Mouse (Mus musculus) layer of hippocampus, adult 8-10 months (tissue): ENCODE results near the gene Tlk1. TPM values are rescaled to one million over a fixed set of nuclear protein-coding genes. Genes with fewer than 3 reads are reported as not detected.
"Not testable (repeated sequence)": the region's sequence is repeated elsewhere in the genome, so short reads cannot be mapped to it uniquely, and the experiment has no call there.

Source experiments
- DNase-seq, 2 experiments: peaks; one replicate each; pipeline ENCODE4 v3.0.0; 2022; ENCODE audit warnings: low spot score in 2 of 2
- total RNA-seq, 4 experiments: library from RNA; stranded (reverse); gene quantifications; 2 replicates each; pipeline ENCODE4 v1.2.4; 2022

The Tlk1 gene
- total RNA-seq, 4 experiments from 2014 or later = 68.5 to 79.4 (median 77.8) TPM

DNA sequence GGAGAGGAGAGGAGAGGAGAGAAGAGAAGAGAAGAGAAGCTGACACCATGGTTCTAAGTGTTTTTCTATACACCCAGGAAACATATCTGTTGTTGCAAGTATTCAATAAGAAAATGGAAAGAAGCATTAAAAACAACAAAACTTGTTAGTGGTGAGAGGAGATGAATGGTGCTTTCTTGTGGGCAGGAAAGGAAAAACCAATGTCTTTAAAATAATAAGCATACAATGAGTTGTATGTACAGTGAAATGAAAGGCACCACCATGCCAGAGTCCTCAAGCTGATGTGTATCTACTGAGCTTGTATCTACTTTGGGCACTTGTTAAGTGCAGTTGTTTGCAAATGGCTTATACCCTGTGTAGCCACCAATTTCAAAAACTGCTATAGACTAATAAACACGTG is 7.7 kb upstream of the Tlk1 start:
- DNase-seq = no peak

DNA sequence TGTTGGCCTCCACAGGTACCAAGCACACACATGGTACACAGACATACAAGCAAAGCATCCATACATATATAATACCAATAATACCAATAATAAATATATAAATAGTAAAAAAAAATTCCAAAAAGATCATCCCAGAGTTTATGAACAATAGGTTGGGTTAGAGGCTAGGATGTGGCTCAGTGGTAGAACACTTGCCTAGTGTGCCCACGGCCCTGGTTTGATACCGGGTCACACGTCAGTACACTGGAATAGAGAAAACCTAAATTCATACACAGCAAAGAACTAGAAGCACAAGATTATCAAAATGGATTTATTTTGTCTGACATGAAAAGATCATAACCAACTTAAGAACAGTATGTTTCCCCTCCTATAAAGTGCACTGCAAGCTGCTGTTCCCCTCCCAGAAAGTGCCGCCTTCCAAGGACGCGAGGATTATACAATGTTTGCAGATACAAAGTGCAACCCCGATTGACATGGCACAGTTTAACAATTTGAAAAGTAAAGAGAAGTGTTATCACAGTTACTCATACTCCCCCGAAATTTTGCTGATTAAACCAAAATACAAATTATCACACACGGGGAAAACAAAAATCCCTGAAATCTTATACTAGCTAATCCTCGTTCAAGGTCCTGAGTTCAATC is 6.3 kb upstream of the Tlk1 start:
- DNase-seq = no peak

DNA sequence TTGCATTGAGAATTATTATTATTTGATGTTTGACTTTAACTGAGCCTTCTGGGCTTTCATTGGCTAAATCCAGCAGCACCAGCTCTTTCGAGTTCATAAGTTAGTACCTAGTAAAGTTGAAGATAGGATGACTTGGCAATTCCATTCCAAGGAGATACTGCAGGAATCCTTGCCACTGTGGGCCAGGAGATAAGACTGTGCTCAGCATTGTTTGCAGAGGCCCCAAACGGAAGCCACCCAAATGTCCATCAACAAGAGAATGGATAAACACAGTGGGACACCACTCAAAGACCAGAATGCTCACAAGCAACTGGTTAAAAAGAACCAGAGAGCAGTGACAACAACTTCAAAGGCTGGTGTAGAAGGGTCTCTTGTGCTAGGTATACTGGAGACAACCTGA is 5.2 kb upstream of the Tlk1 start:
- no peak for DNase-seq

DNA sequence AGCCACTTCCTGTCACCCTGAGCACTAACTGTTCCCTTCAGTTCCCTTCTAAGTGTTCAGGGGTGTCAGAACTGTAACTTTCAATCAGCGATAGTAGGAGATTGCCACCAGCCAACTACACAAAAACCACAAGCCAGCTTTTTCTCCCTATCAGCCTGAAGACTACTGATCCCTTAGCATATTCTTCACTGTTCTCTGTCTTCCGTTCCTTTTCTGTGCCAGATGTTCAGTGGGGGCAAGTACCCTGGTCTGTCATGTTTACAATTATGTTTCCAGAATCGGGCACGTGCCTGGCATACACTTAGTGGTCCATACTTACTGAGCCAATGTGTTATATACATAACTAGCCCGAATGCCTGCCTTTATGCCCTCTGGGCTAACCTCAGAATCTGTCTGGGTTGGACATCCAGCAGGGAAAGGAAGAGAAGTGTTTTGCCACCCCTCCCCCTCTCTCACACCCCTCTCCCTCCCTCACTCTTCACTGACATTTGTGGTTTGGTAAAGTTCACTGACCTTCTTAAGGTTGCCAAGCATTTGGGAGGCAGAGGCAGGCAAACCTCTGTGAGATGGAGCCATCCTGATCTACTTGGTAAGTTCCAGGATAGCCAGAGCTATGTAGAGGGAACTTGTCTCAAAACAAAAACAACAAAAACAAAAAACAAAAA is 4.5 kb upstream of the Tlk1 start:
- DNase-seq = no peak

DNA sequence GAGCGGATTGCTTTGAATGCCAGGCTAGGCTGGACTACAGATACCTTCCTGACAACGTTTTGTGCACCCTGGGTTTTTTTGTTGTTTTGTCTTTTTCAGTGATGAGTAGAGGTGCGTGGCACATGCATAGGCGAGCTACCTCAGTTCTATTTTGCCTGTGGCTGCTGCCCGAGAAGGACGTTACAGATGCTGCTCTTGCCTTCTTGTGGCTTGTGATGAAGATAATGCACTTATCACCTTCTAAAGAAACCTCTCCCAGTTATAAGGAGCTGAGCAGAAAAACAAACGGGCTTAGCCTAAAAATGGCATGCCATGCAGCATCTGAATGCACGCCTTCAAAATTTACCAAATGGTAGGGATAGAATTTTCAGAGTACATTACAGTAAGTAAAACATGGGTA is 2.3 kb upstream of the Tlk1 start:
- no peak for DNase-seq

DNA sequence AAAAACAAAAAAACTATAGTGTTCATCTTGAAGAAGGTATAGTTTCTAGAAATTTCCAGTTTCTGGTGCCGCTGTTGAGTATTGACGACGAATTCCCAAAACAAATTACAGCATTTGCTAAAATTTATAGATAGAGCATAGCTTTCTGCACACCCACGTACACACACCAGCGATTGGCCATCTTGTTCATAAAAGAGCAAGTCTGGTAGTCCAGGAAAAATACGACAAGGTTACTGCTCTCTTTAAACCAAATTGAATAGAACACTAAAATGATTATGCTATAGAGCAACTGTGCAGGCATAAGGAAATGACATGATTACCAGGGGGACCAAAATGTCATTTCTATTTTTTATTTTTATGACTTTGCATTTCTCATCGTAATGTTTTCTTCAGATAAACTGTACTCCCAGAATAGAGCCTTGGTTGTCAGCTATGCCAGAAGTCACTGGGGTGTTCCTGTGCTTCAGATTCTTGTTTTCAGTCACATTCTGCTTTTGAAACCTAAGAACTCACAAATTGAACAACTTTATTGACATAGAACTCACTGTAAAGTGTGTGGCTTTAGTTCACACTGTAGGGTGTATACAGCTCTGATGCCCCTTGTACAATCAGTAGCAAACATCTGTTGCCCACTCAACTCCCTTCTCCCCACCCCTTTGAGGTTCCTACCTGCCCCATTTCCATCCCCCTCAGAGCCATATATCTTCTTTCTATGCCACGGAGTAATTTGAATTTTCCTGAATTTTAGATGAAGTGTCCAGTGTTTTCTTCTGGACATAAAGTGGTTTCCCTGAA is 1.1 kb upstream of the Tlk1 start:
- DNase-seq = no peak

DNA sequence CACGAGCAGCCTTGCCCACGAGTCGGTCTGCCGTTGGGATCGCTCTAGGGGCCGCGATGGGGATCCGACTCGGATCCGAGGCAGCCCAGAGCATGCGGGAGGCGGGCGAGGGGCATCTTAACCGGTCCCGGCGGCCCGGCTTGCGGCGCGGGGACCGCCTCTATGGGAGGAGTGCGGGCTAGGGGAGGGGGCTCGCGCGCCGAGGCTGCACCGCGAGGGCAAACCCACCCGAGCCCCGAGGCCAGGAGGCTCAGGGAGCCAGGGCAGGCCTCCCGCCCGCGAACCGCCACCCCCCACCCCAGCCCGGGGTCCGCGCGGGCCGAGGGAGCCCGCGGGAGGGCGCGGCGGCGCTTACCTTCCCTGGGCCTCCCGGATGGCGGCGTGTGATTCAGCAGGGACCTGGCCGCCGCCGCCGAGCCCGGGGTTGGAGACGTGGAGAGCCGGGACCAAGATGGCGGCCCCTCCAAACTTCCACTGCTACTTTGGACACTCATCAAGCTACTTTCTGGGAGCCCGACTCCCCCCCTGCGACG is 624 bp downstream of the Tlk1 start:
- DNase-seq = peak in 1 of 2 experiments; percentile 47

DNA sequence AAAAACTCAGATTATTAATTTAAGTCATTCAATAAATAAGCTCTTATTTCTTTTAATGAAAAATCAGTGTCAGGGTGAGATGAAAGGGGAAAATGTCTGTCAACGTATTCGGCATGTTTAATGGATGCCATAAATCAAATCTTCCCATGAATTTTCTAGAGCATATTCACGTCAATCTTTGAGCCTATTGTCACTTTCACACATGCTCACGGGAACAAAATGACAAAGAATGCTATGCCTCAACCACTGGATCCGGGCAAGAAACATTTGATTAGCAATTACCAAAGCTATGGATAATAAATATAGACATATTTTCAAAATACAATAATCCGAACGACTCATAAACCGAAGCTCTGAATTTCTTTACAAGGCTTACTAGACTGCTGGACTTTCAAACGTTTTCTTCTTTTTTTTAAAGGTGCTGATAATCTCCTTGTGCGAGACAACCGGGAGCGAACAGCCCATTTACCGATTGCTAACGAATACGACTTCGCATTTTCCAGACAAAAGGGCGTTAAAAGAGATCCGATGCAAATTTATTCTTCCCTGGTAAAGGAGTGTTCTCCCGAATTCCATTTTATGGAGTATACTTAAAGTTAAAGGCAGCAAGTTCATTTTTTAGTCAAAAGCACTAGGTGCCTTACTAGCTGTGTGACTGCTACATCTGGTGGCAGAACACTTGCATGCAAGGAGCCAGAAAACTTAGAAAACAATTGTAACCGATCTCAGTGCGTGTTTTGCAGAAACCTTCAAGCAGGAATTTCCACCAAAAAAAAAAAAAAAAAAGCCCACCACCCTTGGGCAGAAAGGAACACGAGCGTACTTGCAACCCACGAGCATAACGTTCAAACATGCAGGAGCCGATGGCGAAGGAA is 1.4 kb downstream of the Tlk1 start:
- peak in 1 of 2 experiments; percentile 14 for DNase-seq

DNA sequence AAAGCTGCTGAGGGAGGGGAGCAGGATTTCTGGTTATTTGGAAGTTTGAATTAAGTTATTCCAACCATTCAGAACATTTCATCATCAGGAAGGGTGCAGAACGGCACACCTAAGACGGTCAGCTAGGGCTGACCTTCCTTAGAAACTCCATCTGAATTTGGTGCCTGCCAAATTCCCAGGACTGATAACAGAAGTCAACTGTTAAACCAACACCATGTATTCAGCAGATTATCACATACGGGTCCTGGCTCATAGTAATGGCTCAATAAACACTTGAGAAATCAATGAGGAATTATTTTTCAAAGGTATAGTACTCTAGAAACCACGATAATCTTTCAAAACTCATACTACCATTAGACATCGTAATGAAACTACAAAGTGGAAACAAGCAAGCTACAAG is 2.1 kb downstream of the Tlk1 start:
- no peak for DNase-seq

DNA sequence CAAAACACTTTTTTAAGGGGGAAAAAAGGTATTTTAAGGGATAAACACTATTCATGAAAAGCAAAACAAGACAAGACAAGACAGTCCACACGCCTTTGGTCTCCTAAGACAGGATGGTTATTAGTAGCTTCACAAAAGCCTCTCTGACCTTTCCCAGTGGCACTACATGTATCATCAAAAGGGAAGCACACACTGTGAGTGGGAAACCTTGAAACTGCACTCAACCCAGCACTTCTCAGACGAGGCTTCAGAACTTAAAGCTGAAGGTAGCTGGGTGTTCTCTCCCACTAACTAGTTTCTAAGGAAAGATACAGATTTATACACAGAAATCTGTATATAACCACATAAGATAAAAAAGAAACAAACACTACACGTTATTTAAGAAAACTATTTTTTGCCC is 8.6 kb downstream of the Tlk1 start:
- DNase-seq = no peak

DNA sequence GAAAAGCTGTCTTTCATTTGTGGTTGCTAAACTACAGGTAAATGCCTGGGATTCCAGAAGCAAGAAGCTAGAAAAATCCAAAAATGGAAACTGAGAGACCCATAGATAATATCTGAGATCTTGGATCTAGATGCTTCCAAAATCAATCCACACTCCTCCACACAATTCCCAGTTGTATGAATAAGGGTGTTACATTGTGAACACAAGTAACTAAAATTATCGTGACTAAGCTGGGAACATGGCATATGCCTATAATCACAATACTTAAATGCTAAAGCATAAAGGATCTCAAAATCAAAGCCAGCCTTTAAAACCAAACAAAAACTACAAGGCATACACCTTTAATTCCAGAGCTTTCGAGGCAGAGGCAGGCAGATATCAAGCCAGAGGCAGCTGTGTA is 9.5 kb downstream of the Tlk1 start:
- no peak for DNase-seq

DNA sequence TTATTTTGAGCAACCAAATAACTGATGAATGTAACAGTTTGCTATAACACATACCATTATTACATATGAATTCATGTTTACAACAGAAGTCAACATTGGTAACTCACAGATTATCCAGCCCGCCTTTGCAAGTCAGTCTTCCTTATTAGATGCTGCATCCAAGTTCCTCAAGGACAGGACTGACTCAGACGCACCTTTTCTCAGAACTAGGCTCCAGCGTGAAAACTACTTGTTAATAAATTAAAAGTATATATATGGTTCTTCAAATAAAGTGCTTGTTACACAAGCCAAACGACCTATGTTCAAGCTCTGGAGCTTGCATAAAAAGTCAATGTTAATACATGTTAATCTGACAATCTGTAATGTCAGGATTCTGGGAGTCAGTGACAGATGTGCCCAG is 11.9 kb downstream of the Tlk1 start:
- no peak for DNase-seq

DNA sequence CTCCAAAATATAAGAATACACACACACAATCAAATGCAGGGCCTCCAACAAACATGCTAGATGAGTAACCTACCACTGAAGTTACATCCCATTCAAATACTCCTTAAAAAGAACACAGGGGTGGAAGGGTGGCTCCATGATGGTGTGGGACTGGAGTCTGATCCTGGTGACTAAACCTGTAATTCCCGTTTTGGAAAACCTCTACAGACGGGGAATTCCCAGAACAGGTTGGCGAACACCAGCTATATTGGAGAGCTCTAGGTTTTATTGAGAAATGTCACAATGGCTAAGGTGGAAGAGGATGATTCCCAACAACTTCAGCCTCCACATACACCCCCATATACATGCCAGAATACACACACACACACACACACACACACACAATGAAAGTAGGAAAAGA is 14.1 kb downstream of the Tlk1 start:
- DNase-seq = no peak

DNA sequence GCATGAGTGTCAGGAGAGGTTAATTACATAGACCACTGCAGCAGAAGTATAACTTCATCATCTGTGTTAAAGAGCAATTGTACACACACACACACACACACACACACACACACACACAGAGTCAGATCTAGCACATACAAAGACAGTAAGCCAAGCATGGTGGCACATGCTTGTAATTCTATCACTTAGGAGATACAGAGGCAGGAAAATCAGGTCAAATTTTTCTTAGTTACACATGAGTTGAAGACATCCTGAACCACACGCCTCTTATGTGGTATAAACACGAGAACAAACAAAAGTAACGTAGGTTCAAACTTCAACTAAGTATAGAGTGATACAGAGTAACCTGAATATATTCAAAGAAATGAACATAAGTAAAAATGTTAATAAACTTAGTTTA is 15.6 kb downstream of the Tlk1 start:
- DNase-seq = no peak

DNA sequence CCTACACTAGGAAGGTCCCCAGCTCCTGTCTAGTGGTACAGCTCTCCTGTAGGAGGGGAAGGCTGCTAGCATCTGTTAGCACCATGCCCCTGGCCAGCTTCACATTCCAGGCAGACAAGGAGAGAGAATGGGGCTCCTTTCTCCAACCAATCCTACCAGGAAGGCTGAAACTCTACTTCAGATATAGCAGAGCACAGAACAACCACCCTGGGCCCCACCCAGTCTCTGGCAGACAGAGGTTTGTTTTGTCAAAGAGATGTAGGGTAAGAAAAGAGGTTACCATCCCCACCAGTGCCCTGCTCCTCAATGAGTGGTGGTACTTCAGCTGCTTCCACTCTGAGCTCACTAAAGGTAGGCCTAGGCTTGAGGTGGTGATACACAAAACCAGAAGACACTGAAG is 16.8 kb downstream of the Tlk1 start:
- DNase-seq = no peak

DNA sequence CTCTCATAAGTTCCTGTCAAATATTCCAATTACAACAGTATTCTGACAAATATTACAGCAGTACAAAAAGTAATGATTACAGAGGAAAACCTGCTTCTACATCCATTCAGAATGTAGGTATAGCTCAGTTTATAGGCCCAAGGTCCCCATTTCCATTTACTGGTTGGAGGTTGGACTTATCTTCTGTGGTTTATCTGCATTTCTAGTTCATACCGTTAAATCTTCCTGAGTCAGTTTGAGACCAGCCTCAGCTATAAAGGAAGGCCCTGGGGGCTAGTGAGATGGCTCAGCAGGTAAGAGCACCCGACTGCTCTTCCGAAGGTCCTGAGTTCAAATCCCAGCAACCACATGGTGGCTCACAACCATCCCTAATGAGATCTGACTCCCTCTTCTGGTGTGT is 17.9 kb downstream of the Tlk1 start:
- not testable (repeated sequence) for DNase-seq

DNA sequence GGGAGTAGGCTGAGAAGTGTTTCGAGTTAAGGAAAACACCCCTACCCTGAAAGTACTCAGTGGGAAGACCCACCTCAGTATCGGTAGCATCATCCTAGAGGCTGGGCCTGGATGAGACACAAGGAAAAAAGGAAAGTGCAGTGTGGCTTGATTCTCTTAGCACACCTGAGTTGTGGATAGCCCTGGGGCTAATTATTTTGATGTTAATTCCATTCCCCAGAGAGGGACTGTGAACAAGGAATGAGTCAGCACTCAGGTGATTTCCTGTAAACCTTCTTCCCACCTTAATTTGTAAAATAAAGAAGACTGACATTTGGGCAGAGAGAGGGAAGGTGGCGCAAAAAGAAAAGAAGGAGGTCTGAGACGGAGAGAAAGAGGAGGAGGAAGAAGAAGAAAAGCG is 19.5 kb downstream of the Tlk1 start:
- DNase-seq = no peak

DNA sequence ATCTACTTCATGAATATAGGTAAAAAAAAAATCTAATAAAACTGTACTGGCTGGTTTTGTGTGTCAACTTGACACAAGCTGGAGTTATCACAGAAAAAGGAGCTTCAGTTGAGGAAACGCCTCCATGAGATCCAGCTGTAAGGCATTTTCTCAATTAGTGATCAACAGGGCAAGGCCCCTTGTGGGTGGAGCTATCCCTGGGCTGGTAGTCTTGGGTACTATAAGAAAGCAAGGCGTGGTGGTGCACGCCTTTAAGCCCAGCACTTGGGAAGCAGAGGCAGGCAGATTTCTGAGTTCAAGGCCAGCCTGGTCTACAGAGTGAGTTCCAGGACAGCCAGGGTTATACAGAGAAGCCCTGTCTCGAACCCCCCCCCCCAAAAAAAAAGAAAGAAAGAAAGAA is 21.8 kb downstream of the Tlk1 start:
- DNase-seq = not testable (repeated sequence)

DNA sequence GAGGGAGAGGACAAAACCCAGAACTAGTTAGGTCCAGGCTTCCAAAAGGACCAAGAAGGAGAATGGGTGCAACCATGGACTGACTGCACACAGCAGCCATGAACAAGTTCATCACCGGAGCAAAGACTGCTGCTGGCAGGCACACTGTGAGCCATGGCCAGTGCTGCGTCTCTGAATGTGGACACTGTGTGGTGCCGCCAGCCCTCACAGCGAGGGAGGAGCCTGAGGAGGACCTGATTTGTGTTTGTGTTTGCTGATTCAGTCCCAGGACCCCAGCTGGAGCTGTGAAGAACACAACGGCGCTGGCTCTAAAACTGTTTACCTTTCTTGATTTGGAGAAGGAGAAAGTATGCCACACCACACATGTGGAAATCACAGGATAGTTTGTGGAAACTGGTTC is 22.9 kb downstream of the Tlk1 start:
- DNase-seq = no peak

DNA sequence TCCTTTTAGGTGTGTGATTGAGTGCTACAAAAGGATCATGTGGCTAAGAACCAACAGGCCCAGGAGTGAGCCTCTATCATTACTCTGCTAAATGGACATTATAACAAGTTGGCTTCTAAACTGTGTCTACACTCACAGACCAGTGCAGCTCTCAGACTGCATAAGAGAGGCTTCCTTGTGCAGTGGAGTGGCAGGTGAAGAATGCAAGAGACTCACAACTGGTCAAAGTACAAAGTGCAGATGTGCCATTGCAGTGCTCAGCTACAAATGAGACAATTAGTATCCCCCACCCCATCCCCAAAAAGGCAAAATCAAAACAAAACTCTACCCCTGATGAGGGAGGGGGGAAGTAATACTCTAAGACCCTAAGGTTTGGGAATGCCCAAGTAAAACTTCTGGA is 24.0 kb downstream of the Tlk1 start:
- DNase-seq = no peak

DNA sequence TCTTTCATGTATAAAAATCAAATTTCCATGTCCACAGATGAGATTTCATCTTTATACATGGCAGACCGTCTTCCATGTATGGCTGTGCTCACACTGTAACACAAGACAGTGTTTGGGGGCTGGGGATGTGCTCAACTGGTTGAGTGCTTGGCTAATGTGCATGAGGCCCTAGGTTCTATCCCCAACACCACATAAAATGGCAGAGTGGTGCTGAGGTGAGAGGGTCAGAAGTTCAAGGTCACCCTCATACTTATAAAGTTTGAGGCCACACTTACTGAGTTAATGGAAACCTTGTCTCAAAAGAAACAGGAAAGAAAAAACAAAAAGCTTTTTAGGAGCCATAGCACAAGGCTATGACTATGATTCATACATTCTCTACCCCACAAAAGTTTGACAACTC is 25.1 kb downstream of the Tlk1 start:
- DNase-seq = no peak

DNA sequence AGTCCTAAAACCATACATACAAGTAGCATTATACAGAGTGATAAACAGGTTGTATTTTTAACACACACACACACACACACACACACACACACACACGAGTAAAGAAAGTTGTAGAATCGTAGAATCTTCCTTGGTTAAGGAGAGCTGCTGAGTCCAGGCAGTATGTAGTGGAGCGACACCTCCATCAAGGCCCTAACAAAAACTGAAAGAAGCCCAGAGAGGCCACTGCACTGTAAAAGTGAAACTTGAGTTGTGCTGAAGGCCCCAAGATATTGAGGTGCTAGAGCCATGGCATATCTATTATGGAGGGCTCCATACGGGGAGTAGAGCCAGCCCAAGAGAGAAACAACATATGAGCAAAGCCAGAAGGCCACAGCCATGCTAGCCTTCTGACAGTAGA is 32.3 kb downstream of the Tlk1 start:
- DNase-seq = no peak
